Mouse (Mus musculus): ENCODE data around the gene Hgd. TPM values are rescaled to one million over a fixed set of nuclear protein-coding genes. Genes with fewer than 3 reads are reported as not detected.
A peak's percentile ranks its signal among the peaks of the same experiment; 100 is the strongest.

The Hgd gene
- polyA plus RNA-seq, 1 experiment from 2014 or later = 2.7 TPM

GRCm38 (mm10) chr16:37584218-37585035 is 4.5 kb downstream of the Hgd start:
- WGBS = 5% methylated on average over 25 of the region's 25 CpGs
- no peaks in the 10 kb centered on the region for H3K27me3 ChIP-seq (replicated peaks; ENCODE audit: control insufficient read depth, insufficient read depth, low read length)
- TF ChIP-seq CTCF (IDR thresholded peaks at IDR 0.05; ENCODE audit: low read depth) = no peak

DNA sequence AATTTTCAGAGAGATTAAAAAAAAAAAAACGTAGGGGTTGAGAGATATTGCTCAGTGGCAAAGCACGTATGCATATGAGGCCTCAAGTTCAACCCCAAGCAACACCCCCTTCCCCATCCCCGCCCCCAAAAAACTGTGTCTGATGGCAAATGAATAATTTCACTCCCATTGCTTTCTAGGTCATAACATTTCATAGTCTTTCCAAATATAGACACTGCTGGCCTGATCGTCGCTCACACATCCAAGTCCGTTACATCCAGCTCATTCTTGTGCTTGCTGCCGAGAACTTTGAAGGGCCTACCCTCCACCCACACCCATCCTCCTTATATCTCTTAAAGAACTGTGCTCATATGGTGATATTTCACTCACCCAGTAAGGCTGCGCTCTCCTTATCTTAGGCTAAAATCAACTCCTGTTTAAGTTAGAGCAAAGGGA is 5.2 kb downstream of the Hgd start:
- H3K27me3 ChIP-seq (replicated peaks; ENCODE audit: control insufficient read depth, insufficient read depth, low read length) = no peaks in the 10 kb centered on the region
- H3K9me3 ChIP-seq (ENCODE audit: control insufficient read depth) = no peaks in the 10 kb centered on the region
- TF ChIP-seq CTCF (IDR thresholded peaks at IDR 0.05; ENCODE audit: low read depth) = no peak
- H3K4me1 ChIP-seq (replicated peaks; ENCODE audit: control insufficient read depth, insufficient read depth, low read length) = peaks cover 7% of the 10 kb centered on the region
- H3K36me3 ChIP-seq (ENCODE audit: control insufficient read depth, insufficient read depth) = no peaks in the 10 kb centered on the region
- peak overlapping the region; percentile 66; the same call in 1 of the 2 replicates for H3K4me2 ChIP-seq (replicated peaks; ENCODE audit: low read depth)
- H3K4me3 ChIP-seq (ENCODE audit: low read depth, low read length) = no peak overlapping the region
- H3K27ac ChIP-seq (ENCODE audit: low read depth, low read length) = no peak overlapping the region; the same call in 1 of the 2 replicates
- no peak overlapping the region for H3K9ac ChIP-seq (ENCODE audit: low read depth, low read length)
- ATAC-seq = no peak
- WGBS = 71% methylated on average over 8 of the region's 8 CpGs

More at GRCm38 (mm10) chr16:37584218-37585035, 4.5 kb downstream of the Hgd start:
- Histone ChIP-seq H3K9ac (ENCODE audit: low read depth, low read length) (no peak overlapping the region), H3K36me3 (ENCODE audit: control insufficient read depth, insufficient read depth) (no peaks in the 10 kb centered on the region), H3K9me3 (ENCODE audit: control insufficient read depth) (no peaks in the 10 kb centered on the region), H3K27ac (ENCODE audit: low read depth, low read length) (peak overlapping the region; percentile 81), H3K4me3 (ENCODE audit: low read depth, low read length) (peak overlapping the region; percentile 28), H3K4me1 (replicated peaks; ENCODE audit: control insufficient read depth, insufficient read depth, low read length) (peaks cover 7% of the 10 kb centered on the region), H3K4me2 (replicated peaks; ENCODE audit: low read depth) (peak overlapping the region; percentile 66)
- ATAC-seq = peak; percentile 79

- Histone ChIP-seq H3K4me1 (replicated peaks; ENCODE audit: control insufficient read depth, insufficient read depth, low read length) (peaks cover 3% of the 10 kb centered on the region; the same call in 1 of the 2 replicates), H3K4me2 (replicated peaks; ENCODE audit: low read depth) (no peak overlapping the region), H3K9ac (ENCODE audit: low read depth, low read length) (no peak overlapping the region), H3K36me3 (ENCODE audit: control insufficient read depth, insufficient read depth) (no peaks in the 10 kb centered on the region), H3K27me3 (replicated peaks; ENCODE audit: control insufficient read depth, insufficient read depth, low read length) (no peaks in the 10 kb centered on the region), H3K27ac (ENCODE audit: low read depth, low read length) (peak overlapping the region; percentile 28), H3K4me3 (ENCODE audit: low read depth, low read length) (no peak overlapping the region), H3K9me3 (ENCODE audit: control insufficient read depth) (no peaks in the 10 kb centered on the region)
- TF ChIP-seq CTCF (IDR thresholded peaks at IDR 0.05; ENCODE audit: low read depth) = no peak
- 50% methylated on average over 3 of the region's 3 CpGs for WGBS
- peak; percentile 64 for ATAC-seq
Observed at GRCm38 (mm10) chr16:37590921-37591320, 11.0 kb downstream of the Hgd start.

DNA sequence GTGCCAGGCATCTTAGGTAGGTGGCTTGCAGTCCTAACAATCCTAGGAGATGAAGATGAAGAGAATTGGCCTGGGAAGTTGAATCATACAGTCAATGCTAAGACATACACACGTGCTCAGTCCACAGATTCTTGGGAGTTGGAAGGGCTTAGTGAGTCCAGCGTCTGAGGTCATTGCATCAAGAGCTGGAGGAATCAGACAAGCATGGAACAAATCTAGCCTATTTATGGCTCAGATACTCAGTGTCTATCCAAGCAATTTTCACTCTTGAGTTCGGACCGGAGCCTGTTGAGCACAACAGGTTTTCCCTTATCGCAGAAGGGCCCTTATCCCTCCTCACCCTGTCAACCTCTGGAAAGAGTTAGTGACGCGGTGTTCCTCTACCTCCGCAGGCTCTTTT is 11.6 kb downstream of the Hgd start:
- TF ChIP-seq CTCF (IDR thresholded peaks at IDR 0.05; ENCODE audit: low read depth) = no peak
- Histone ChIP-seq H3K9ac (ENCODE audit: low read depth, low read length) (no peak overlapping the region), H3K4me2 (replicated peaks; ENCODE audit: low read depth) (no peak overlapping the region), H3K4me3 (ENCODE audit: low read depth, low read length) (no peak overlapping the region), H3K9me3 (ENCODE audit: control insufficient read depth) (no peaks in the 10 kb centered on the region), H3K27me3 (replicated peaks; ENCODE audit: control insufficient read depth, insufficient read depth, low read length) (no peaks in the 10 kb centered on the region), H3K36me3 (ENCODE audit: control insufficient read depth, insufficient read depth) (no peaks in the 10 kb centered on the region), H3K4me1 (replicated peaks; ENCODE audit: control insufficient read depth, insufficient read depth, low read length) (peaks cover 3% of the 10 kb centered on the region; the same call in 1 of the 2 replicates), H3K27ac (ENCODE audit: low read depth, low read length) (peak overlapping the region; percentile 28)
- ATAC-seq = peak; percentile 64
- WGBS = 72% methylated on average over 8 of the region's 8 CpGs

- Histone ChIP-seq H3K4me2 (replicated peaks; ENCODE audit: low read depth) (0 out of 2 replicates have a peak overlapping the region, but pooled peaks have one; percentile 25), H3K36me3 (ENCODE audit: control insufficient read depth, insufficient read depth) (no peaks in the 10 kb centered on the region), H3K4me3 (ENCODE audit: low read depth, low read length) (no peak overlapping the region), H3K27me3 (replicated peaks; ENCODE audit: control insufficient read depth, insufficient read depth, low read length) (no peaks in the 10 kb centered on the region), H3K27ac (ENCODE audit: low read depth, low read length) (no peak overlapping the region), H3K9ac (ENCODE audit: low read depth, low read length) (no peak overlapping the region), H3K4me1 (replicated peaks; ENCODE audit: control insufficient read depth, insufficient read depth, low read length) (no peaks in the 10 kb centered on the region), H3K9me3 (ENCODE audit: control insufficient read depth) (no peaks in the 10 kb centered on the region)
- no peak for TF ChIP-seq CTCF (IDR thresholded peaks at IDR 0.05; ENCODE audit: low read depth)
- 36% methylated on average over 5 of the region's 5 CpGs for WGBS
- ATAC-seq = peak; percentile 75
Observed at GRCm38 (mm10) chr16:37597412-37597811, 17.5 kb downstream of the Hgd start.

DNA sequence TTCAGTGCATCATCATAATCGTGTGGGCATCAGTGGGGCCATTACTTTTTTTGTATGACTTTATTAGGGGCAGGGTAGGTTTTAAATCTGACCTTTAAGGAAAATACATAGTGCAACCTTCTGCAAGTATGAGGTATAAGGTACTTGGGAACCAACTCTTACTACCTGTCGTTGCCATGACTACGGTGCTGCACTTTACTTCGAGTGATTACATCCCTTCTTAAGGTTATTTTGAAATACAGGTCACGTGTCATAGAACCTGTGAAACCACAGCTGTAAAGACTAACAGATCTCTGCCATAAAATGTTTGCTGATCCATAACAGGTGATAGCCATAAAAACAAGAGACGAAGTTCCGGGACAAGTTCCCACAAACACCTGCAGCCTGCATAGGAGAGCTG is 18.5 kb downstream of the Hgd start:
- no peaks in the 10 kb centered on the region for H3K36me3 ChIP-seq (ENCODE audit: control insufficient read depth, insufficient read depth)
- H3K27me3 ChIP-seq (replicated peaks; ENCODE audit: control insufficient read depth, insufficient read depth, low read length) = no peaks in the 10 kb centered on the region
- no peak for TF ChIP-seq CTCF (IDR thresholded peaks at IDR 0.05; ENCODE audit: low read depth)
- 51% methylated on average over 7 of the region's 7 CpGs for WGBS
- no peaks in the 10 kb centered on the region for H3K9me3 ChIP-seq (ENCODE audit: control insufficient read depth)
- no peak overlapping the region for H3K4me2 ChIP-seq (replicated peaks; ENCODE audit: low read depth)
- H3K4me1 ChIP-seq (replicated peaks; ENCODE audit: control insufficient read depth, insufficient read depth, low read length) = no peaks in the 10 kb centered on the region
- H3K27ac ChIP-seq (ENCODE audit: low read depth, low read length) = peak overlapping the region; percentile 35; the same call in 1 of the 2 replicates
- no peak overlapping the region for H3K4me3 ChIP-seq (ENCODE audit: low read depth, low read length)
- peak; percentile 89 for ATAC-seq
- no peak overlapping the region for H3K9ac ChIP-seq (ENCODE audit: low read depth, low read length)
